Mouse (Mus musculus) layer of hippocampus, postnatal 10 days (tissue): ENCODE results near the gene Olfr1298. TPM values are rescaled to one million over a fixed set of nuclear protein-coding genes. Genes with fewer than 3 reads are reported as not detected.

Experiments used
- DNase-seq, 2 experiments: peaks; one replicate each; pipeline ENCODE4 v3.0.0; 2021; ENCODE audit warnings: low spot score in 2 of 2
- long read RNA-seq: library from polyadenylated mRNA; stranded (forward); transcript quantifications from one replicate; pipeline ENCODE4 v2.0.0, GENCODE M21; 2023
- total RNA-seq, 2 experiments: library from RNA; stranded (reverse); gene quantifications; 2 replicates each; pipeline ENCODE4 v1.2.3; 2021

Gene Olfr1298
- not detected for total RNA-seq
- long read RNA-seq = 0 reads

- no peak for DNase-seq
These were observed at the start of gene Olfr1298 for GRCm38 (mm10) chr2:111649101-111649500. Gene Olfr1298 (minus strand): TSS chr2:111649201.

GRCm38 (mm10) chr2:111661119-111661518 lies 12.1 kb upstream of the Olfr1298 start, which contains the start of gene Olfr1299:
Gene Olfr1299 (plus strand): TSS chr2:111661419.
- no peak for DNase-seq

GRCm38 (mm10) chr2:111626397-111626796 lies 22.6 kb downstream of the Olfr1298 start, which contains the start of gene Olfr1297:
Gene Olfr1297 (minus strand): TSS chr2:111626497.
- no peak for DNase-seq

Other genes starting within 250 kb of the Olfr1298 start
- gene Olfr1286, start 226.1 kb downstream of the Olfr1298 start, total RNA-seq = not detected
- not detected for gene Olfr1287, start 200.1 kb downstream of the Olfr1298 start, total RNA-seq
- not detected for gene Olfr1288, start 175.1 kb downstream of the Olfr1298 start, total RNA-seq
- not detected for gene Olfr1289, start 168.4 kb downstream of the Olfr1298 start, total RNA-seq
- gene Olfr1290, start 155.4 kb downstream of the Olfr1298 start, total RNA-seq = not detected
- not detected for gene Olfr1291-ps1, start 152.0 kb downstream of the Olfr1298 start, total RNA-seq
- gene Olfr1293-ps, start 124.0 kb downstream of the Olfr1298 start, total RNA-seq = not detected
- not detected for gene Olfr1294, start 108.9 kb downstream of the Olfr1298 start, total RNA-seq
- not detected for gene Olfr1295, start 79.5 kb downstream of the Olfr1298 start, total RNA-seq
- not detected for gene Olfr1297, start 22.7 kb downstream of the Olfr1298 start, total RNA-seq
- not detected for gene Olfr1299, start 12.2 kb upstream of the Olfr1298 start, total RNA-seq
- not detected for gene Olfr1301, start 101.8 kb upstream of the Olfr1298 start, total RNA-seq
- not detected for gene Olfr1302, start 128.2 kb upstream of the Olfr1298 start, total RNA-seq
- gene Olfr1303, start 171.1 kb upstream of the Olfr1298 start, total RNA-seq = not detected
- not detected for gene Olfr1305, start 227.9 kb upstream of the Olfr1298 start, total RNA-seq